Mouse (Mus musculus): ENCODE measurements at regions not wholly inside any gene's neighbourhood (a gene's known extent, or its start where the extent isn't known, plus 50 kb on each side); places are given as distances from the start of the nearest gene placed in this dataset.

- no peak for TF ChIP-seq CTCF (conservative IDR thresholded peaks at IDR 0.05 in 1 of 2, IDR thresholded peaks at IDR 0.05 in 1 of 2; ENCODE audit: low read depth in 2 of 2, low read length in 2 of 2)
- no peak for TF ChIP-seq GABPA (IDR thresholded peaks at IDR 0.05; ENCODE audit: insufficient replicate concordance, low read depth, low read length)
- TF ChIP-seq ZKSCAN1 (IDR thresholded peaks at IDR 0.05; ENCODE audit: borderline replicate concordance, low read depth, low read length) = no peak
- TF ChIP-seq CHD2 (IDR thresholded peaks at IDR 0.05; ENCODE audit: low read length) = no peak
- DNase-seq (ENCODE audit: extremely low read depth) = no peak
- Histone ChIP-seq H3K4me3 (replicated peaks in 1 of 3; ENCODE audit: low read depth in 2 of 3, low read length in 2 of 3, poor library complexity in 1 of 3) (no peak overlapping the region), H3K36me3 (replicated peaks in 1 of 2; ENCODE audit: control insufficient read depth in 1 of 2, insufficient read depth in 1 of 2, low read length in 1 of 2) (no peaks in the 10 kb centered on the region), H3K4me1 (ENCODE audit: control insufficient read depth in 1 of 2, insufficient read depth in 2 of 2) (peaks cover 0 to 8% of the 10 kb centered on the region in 2 experiments; a peak in 1 of 4 replicates), H3K27ac (ENCODE audit: insufficient read depth, low read depth) (no peak overlapping the region), H3K79me2 (replicated peaks; ENCODE audit: control insufficient read depth, extremely low read depth, insufficient read depth, poor library complexity, severe bottlenecking) (no peaks in the 10 kb centered on the region), H3K9ac (ENCODE audit: insufficient read depth, low read depth) (no peak overlapping the region), H3K4me2 (ENCODE audit: insufficient read depth, low read depth, poor library complexity, severe bottlenecking) (no peak overlapping the region), H3K9me3 (replicated peaks; ENCODE audit: low read length) (no peaks in the 10 kb centered on the region), H3K27me3 (replicated peaks) (no peaks in the 10 kb centered on the region)
- dilution Hi-C loops (cut with MboI; ENCODE audit: extremely low pct_ligation_motif_present, extremely low pct_unique_long_range_greater_than_20kb, low sequenced_read_pairs) = no loop called here
- in situ Hi-C loops (cut with MboI; ENCODE audit: low pct_ligation_motif_present, low pct_unique_long_range_greater_than_20kb, low sequenced_read_pairs) = no loop called here
Observed at GRCm38 (mm10) chr1:155493799-155494198, 64.1 kb upstream of the Acbd6 start.

GRCm38 (mm10) chr1:155494347-155494746, 63.6 kb upstream of the Acbd6 start:
- Histone ChIP-seq H3K79me2 (replicated peaks; ENCODE audit: control insufficient read depth, extremely low read depth, insufficient read depth, poor library complexity, severe bottlenecking) (no peaks in the 10 kb centered on the region), H3K9me3 (replicated peaks; ENCODE audit: low read length) (no peaks in the 10 kb centered on the region), H3K4me3 (replicated peaks in 1 of 3; ENCODE audit: low read depth in 2 of 3, low read length in 2 of 3, poor library complexity in 1 of 3) (no peak overlapping the region), H3K27ac (ENCODE audit: insufficient read depth, low read depth) (no peak overlapping the region), H3K4me2 (ENCODE audit: insufficient read depth, low read depth, poor library complexity, severe bottlenecking) (no peak overlapping the region), H3K27me3 (replicated peaks) (no peaks in the 10 kb centered on the region), H3K9ac (ENCODE audit: insufficient read depth, low read depth) (no peak overlapping the region), H3K36me3 (replicated peaks in 1 of 2; ENCODE audit: control insufficient read depth in 1 of 2, insufficient read depth in 1 of 2, low read length in 1 of 2) (no peaks in the 10 kb centered on the region), H3K4me1 (ENCODE audit: control insufficient read depth in 1 of 2, insufficient read depth in 2 of 2) (peaks cover 0 to 8% of the 10 kb centered on the region in 2 experiments; a peak in 1 of 4 replicates)
- no peak for DNase-seq (ENCODE audit: extremely low read depth)
- in situ Hi-C loops (cut with MboI; ENCODE audit: low pct_ligation_motif_present, low pct_unique_long_range_greater_than_20kb, low sequenced_read_pairs) (no loop called here), dilution Hi-C loops (cut with MboI; ENCODE audit: extremely low pct_ligation_motif_present, extremely low pct_unique_long_range_greater_than_20kb, low sequenced_read_pairs) (no loop called here)
- no peak for TF ChIP-seq MAFK (IDR thresholded peaks at IDR 0.05; ENCODE audit: insufficient replicate concordance, low read length)
- no peak for TF ChIP-seq E2F4 (IDR thresholded peaks at IDR 0.05; ENCODE audit: insufficient replicate concordance, low read depth, low read length)
- no peak for TF ChIP-seq POLR2AphosphoS2 (IDR thresholded peaks at IDR 0.05; ENCODE audit: low read depth, low read length)
- TF ChIP-seq PAX5 (IDR thresholded peaks at IDR 0.05; ENCODE audit: low read length) = no peak
- no peak for TF ChIP-seq MAX (IDR thresholded peaks at IDR 0.05; ENCODE audit: low read length)
- no peak for TF ChIP-seq EP300 (IDR thresholded peaks at IDR 0.05; ENCODE audit: low read length)
- no peak for TF ChIP-seq RCOR1 (conservative IDR thresholded peaks at IDR 0.05; ENCODE audit: low read depth, low read length)

GRCm38 (mm10) chr1:155499735-155500134, 58.2 kb upstream of the Acbd6 start:
- no peak for DNase-seq (ENCODE audit: extremely low read depth)
- Histone ChIP-seq H3K27me3 (replicated peaks) (no peaks in the 10 kb centered on the region), H3K4me3 (replicated peaks in 1 of 3; ENCODE audit: low read depth in 2 of 3, low read length in 2 of 3, poor library complexity in 1 of 3) (no peak overlapping the region), H3K27ac (ENCODE audit: insufficient read depth, low read depth) (no peak overlapping the region), H3K9ac (ENCODE audit: insufficient read depth, low read depth) (no peak overlapping the region), H3K4me2 (ENCODE audit: insufficient read depth, low read depth, poor library complexity, severe bottlenecking) (no peak overlapping the region), H3K9me3 (replicated peaks; ENCODE audit: low read length) (no peaks in the 10 kb centered on the region), H3K36me3 (replicated peaks in 1 of 2; ENCODE audit: control insufficient read depth in 1 of 2, insufficient read depth in 1 of 2, low read length in 1 of 2) (no peaks in the 10 kb centered on the region), H3K79me2 (replicated peaks; ENCODE audit: control insufficient read depth, extremely low read depth, insufficient read depth, poor library complexity, severe bottlenecking) (no peaks in the 10 kb centered on the region), H3K4me1 (ENCODE audit: control insufficient read depth in 1 of 2, insufficient read depth in 2 of 2) (no peaks in the 10 kb centered on the region)
- TF ChIP-seq NELFE (IDR thresholded peaks at IDR 0.05; ENCODE audit: low read depth, low read length) (no peak), POLR2A (IDR thresholded peaks at IDR 0.05; ENCODE audit: low read depth, low read length) (no peak), SMC3 (IDR thresholded peaks at IDR 0.05; ENCODE audit: low read depth, low read length) (no peak), HCFC1 (IDR thresholded peaks at IDR 0.05; ENCODE audit: low read depth, low read length) (no peak), PAX5 (IDR thresholded peaks at IDR 0.05; ENCODE audit: low read length) (no peak), CHD1 (IDR thresholded peaks at IDR 0.05; ENCODE audit: low read depth, low read length) (no peak), USF1 (IDR thresholded peaks at IDR 0.05; ENCODE audit: low read depth, low read length) (no peak), ZC3H11A (IDR thresholded peaks at IDR 0.05; ENCODE audit: low read depth, low read length) (no peak), MYC (IDR thresholded peaks at IDR 0.05; ENCODE audit: low read depth, low read length) (no peak), EP300 (IDR thresholded peaks at IDR 0.05; ENCODE audit: low read length) (no peak)
- dilution Hi-C loops (cut with MboI; ENCODE audit: extremely low pct_ligation_motif_present, extremely low pct_unique_long_range_greater_than_20kb, low sequenced_read_pairs) = no loop called here
- in situ Hi-C loops (cut with MboI; ENCODE audit: low pct_ligation_motif_present, low pct_unique_long_range_greater_than_20kb, low sequenced_read_pairs) = no loop called here
